Mouse (Mus musculus): ENCODE results near the gene Bmyc.

- TF ChIP-seq POLR2A (IDR thresholded peaks at IDR 0.05; ENCODE audit: insufficient read depth, low read length) (no peak), CTCF (IDR thresholded peaks at IDR 0.05; ENCODE audit: low read depth, low read length) (no peak), EP300 (IDR thresholded peaks at IDR 0.05; ENCODE audit: insufficient read depth, low read depth, low read length) (no peak)
Observed at GRCm38 (mm10) chr2:25686941-25687340, 19.6 kb upstream of the Bmyc start.
